28 mouse cellular contexts compared by ENCODE assay signal in genomic region chr5:66718880-66719279, GRCm38 (mm10). TPM values are rescaled to one million over a fixed set of nuclear protein-coding genes. Genes with fewer than 3 reads are reported as not detected.
"Had no signal": no experiment of that assay in that cellular context is flagged by ENCODE, and none has a peak within 500 bp of the region (broad histone marks: within the 10 kb centered on the region; RNA-seq: fewer than 3 reads in every experiment).

No protein-coding gene starts in this region.

- H3K27me3 ChIP-seq: intestine, embryonic 15.5 days; limb, embryonic 12.5 days; liver, embryonic 13.5 days had no signal

- H3K9ac ChIP-seq: heart, embryonic 12.5 days; hindbrain, embryonic 12.5 days; hindbrain, embryonic 14.5 days; intestine, embryonic 15.5 days; limb, embryonic 12.5 days; liver, embryonic 13.5 days; liver, embryonic 15.5 days had no signal

- H3K4me2 ChIP-seq: heart, embryonic 12.5 days; hindbrain, embryonic 12.5 days; hindbrain, embryonic 14.5 days; intestine, embryonic 15.5 days; limb, embryonic 12.5 days; liver, embryonic 11.5 days; liver, embryonic 13.5 days; liver, embryonic 15.5 days had no signal

- H3K9me3 ChIP-seq: hindbrain, embryonic 10.5 days; hindbrain, embryonic 12.5 days; intestine, embryonic 15.5 days; limb, embryonic 10.5 days; limb, embryonic 12.5 days; liver, embryonic 13.5 days; liver, embryonic 15.5 days had no signal

- H3K4me3 ChIP-seq: gastrocnemius, adult 2 months; heart, embryonic 12.5 days; hindbrain, embryonic 10.5 days; hindbrain, embryonic 12.5 days; intestine, embryonic 15.5 days; layer of hippocampus, adult 2 months; left cerebral cortex, adult 2 months; limb, embryonic 10.5 days; limb, embryonic 12.5 days; liver, embryonic 13.5 days; liver, embryonic 15.5 days had no signal

- H3K36me3 ChIP-seq: heart, embryonic 12.5 days; hindbrain, embryonic 10.5 days; hindbrain, embryonic 12.5 days; intestine, embryonic 15.5 days; limb, embryonic 10.5 days; limb, embryonic 12.5 days; liver, embryonic 13.5 days; liver, embryonic 15.5 days had no signal

- H3K4me1 ChIP-seq: intestine, embryonic 15.5 days; liver, embryonic 13.5 days; liver, embryonic 15.5 days had no signal

- H3K27ac ChIP-seq: gastrocnemius, adult 2 months; hindbrain, embryonic 10.5 days; hindbrain, embryonic 12.5 days; hindbrain, embryonic 14.5 days; intestine, embryonic 15.5 days; layer of hippocampus, adult 2 months; left cerebral cortex, adult 2 months; limb, embryonic 10.5 days; liver, embryonic 13.5 days; liver, embryonic 15.5 days had no signal

- DNase-seq: gastrocnemius, postnatal 10 days; gastrocnemius, postnatal 25 days; heart, adult 18-20 months; heart, postnatal 10 days; heart, postnatal 4 days; kidney, adult 18-20 months; kidney, adult 8-10 months; kidney, postnatal 10 days; kidney, postnatal 25 days; kidney, postnatal 4 days; liver; liver, embryonic 13.5 days had no signal

- ATAC-seq: hindbrain, embryonic 16.5 days; inflammation-experienced regulatory T-cells, adult 6 months; intestine, embryonic 15.5 days; intestine, postnatal 0 days had no signal

RNA-seq across cellular contexts. Expression of gene Limch1, which starts 26.7 kb away (rescaled TPM):
- total RNA-seq: granulocyte monocyte progenitor cell, adult 5-6 weeks had no signal
